Mouse (Mus musculus): ENCODE results near the gene Gfm2. TPM values are rescaled to one million over a fixed set of nuclear protein-coding genes. Genes with fewer than 3 reads are reported as not detected.
A peak's percentile ranks its signal among the peaks of the same experiment; 100 is the strongest.
"Not testable (repeated sequence)": the region's sequence is repeated elsewhere in the genome, so short reads cannot be mapped to it uniquely, and the experiment has no call there.

The Gfm2 gene
- polyA plus RNA-seq, 1 experiment from 2014 or later: 27.9 TPM

DNA sequence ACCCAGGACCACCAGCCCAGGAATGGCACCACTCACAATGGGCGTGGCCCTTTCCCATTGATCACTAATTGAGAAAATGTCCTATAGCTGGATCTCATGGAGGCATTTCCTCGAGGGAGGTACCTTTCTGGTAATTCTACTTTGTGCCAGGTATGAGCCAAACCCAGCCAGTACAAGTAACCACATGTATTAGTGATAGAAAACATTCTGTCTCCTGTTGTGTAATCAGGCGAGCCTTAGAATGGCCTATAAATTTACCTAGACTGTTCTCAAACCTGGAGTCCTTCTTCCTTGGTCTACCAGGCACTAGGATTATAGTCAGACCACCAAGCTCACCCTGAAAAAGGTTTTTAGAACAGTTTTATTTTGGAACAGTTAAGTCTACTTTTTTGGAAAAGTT lies 16.4 kb upstream of the Gfm2 start:
- no peak for ATAC-seq (ENCODE audit: insufficient number of reproducible peaks, insufficient read depth, low FRiP score, low read depth)

DNA sequence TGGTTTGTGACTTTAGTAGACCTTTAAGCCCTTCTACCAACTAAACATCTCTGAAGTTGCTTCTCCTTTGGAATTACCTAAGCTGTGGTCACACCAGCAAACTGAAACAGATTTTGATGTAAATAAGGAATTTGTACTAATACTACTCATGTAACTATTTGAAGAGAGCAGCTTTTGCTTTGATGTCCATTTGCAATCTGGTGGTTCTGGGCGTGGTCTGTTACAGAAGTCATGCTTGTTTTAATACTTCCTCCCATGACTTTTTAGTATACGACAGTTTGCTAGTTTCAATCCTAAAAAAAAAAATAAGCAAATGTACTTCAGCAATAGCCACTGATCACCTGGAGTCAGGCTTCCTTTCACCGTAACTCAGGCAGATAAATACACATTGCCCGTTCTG lies 8.1 kb upstream of the Gfm2 start:
- 96% methylated on average over 2 of the region's 4 CpGs for WGBS
- H3K36me3 ChIP-seq (ENCODE audit: control insufficient read depth, insufficient read depth, low read length): peaks cover 43% of the 10 kb centered on the region
- H3K4me2 ChIP-seq (ENCODE audit: low read length); H3K4me1 ChIP-seq (ENCODE audit: control insufficient read depth in 2 of 2, insufficient read depth in 2 of 2, low read length in 2 of 2); ATAC-seq (ENCODE audit: insufficient number of reproducible peaks, insufficient read depth, low FRiP score, low read depth); H3K9me3 ChIP-seq (ENCODE audit: control insufficient read depth, low read length); H3K4me3 ChIP-seq (ENCODE audit: control insufficient read depth in 1 of 2, insufficient read depth in 1 of 2, low read depth in 1 of 2, low read length in 2 of 2); H3K9ac ChIP-seq (ENCODE audit: low read length); H3K27ac ChIP-seq (replicated peaks in 1 of 2; ENCODE audit: control insufficient read depth in 1 of 2, insufficient read depth in 1 of 2, low read depth in 2 of 2, low read length in 2 of 2); H3K27me3 ChIP-seq (ENCODE audit: control insufficient read depth, insufficient read depth, low read length): not testable (repeated sequence)

More for the DNA sequence above, 16.4 kb upstream of the Gfm2 start:
- Histone ChIP-seq H3K4me1 (ENCODE audit: control insufficient read depth in 2 of 2, insufficient read depth in 2 of 2, low read length in 2 of 2) (no peaks in the 10 kb centered on the region), H3K27me3 (ENCODE audit: control insufficient read depth, insufficient read depth, low read length) (no peaks in the 10 kb centered on the region), H3K9me3 (ENCODE audit: control insufficient read depth, low read length) (no peaks in the 10 kb centered on the region), H3K9ac (ENCODE audit: low read length) (no peak overlapping the region), H3K4me2 (ENCODE audit: low read length) (no peak overlapping the region), H3K36me3 (ENCODE audit: control insufficient read depth, insufficient read depth, low read length) (peaks cover 25% of the 10 kb centered on the region), H3K4me3 (ENCODE audit: control insufficient read depth in 1 of 2, insufficient read depth in 1 of 2, low read depth in 1 of 2, low read length in 2 of 2) (no peak overlapping the region), H3K27ac (replicated peaks in 1 of 2; ENCODE audit: control insufficient read depth in 1 of 2, insufficient read depth in 1 of 2, low read depth in 2 of 2, low read length in 2 of 2) (no peak overlapping the region)
- WGBS: 78% methylated on average over 3 of the region's 3 CpGs

DNA sequence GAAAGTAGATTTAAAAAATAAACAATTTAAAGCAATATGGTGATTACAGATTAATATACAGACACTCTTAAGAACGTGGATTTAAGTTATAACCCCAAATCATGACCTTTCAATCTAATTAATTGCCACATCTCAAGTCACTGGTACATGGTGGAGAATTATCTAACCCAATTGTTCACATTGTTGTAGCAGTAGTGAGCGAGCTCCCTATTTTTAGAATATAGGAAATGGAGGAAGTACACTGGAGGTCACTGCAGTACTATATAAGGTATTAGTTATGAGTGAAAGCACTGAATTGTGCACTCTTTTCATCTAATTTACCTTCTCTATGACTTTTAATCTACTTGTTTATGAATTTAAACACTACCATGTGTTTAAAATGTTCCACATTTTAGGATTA lies 7.3 kb upstream of the Gfm2 start:
- not testable (repeated sequence) for H3K4me2 ChIP-seq (ENCODE audit: low read length); ATAC-seq (ENCODE audit: insufficient number of reproducible peaks, insufficient read depth, low FRiP score, low read depth); H3K4me1 ChIP-seq (ENCODE audit: control insufficient read depth in 2 of 2, insufficient read depth in 2 of 2, low read length in 2 of 2); H3K4me3 ChIP-seq (ENCODE audit: control insufficient read depth in 1 of 2, insufficient read depth in 1 of 2, low read depth in 1 of 2, low read length in 2 of 2); H3K9ac ChIP-seq (ENCODE audit: low read length); H3K27me3 ChIP-seq (ENCODE audit: control insufficient read depth, insufficient read depth, low read length); H3K27ac ChIP-seq (replicated peaks in 1 of 2; ENCODE audit: control insufficient read depth in 1 of 2, insufficient read depth in 1 of 2, low read depth in 2 of 2, low read length in 2 of 2); H3K9me3 ChIP-seq (ENCODE audit: control insufficient read depth, low read length)
- peaks cover 51% of the 10 kb centered on the region for H3K36me3 ChIP-seq (ENCODE audit: control insufficient read depth, insufficient read depth, low read length)
- WGBS: no CpG with 5 or more reads among the region's 2 CpGs

DNA sequence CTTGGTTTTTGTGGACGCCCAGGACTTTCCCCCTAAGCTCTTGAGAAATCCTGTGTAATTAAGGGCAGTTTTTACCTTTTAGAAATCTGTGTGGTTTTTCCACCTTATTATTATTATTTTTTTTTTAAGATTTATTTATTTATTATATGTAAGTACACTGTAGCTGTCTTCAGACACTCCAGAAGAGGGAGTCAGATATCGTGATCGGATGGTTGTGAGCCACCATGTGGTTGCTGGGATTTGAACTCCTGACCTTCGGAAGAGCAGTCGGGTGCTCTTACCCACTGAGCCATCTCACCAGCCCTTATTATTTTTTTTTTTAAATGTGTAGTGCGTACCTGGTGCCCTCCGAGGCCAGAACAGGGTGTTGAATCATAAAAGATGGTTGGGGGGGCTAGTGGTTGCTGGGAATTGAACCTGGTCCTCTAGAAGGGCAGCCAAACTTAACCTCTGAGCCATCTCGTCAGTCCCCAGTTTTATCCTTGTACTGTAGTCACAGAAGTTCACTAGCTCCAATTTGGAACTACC lies 731 bp downstream of the Gfm2 start:
- ATAC-seq (ENCODE audit: insufficient number of reproducible peaks, insufficient read depth, low FRiP score, low read depth); H3K27me3 ChIP-seq (ENCODE audit: control insufficient read depth, insufficient read depth, low read length); H3K9me3 ChIP-seq (ENCODE audit: control insufficient read depth, low read length); H3K4me1 ChIP-seq (ENCODE audit: control insufficient read depth in 2 of 2, insufficient read depth in 2 of 2, low read length in 2 of 2): not testable (repeated sequence)
- Histone ChIP-seq H3K9ac (ENCODE audit: low read length) (peak overlapping the region; percentile 94), H3K27ac (replicated peaks in 1 of 2; ENCODE audit: control insufficient read depth in 1 of 2, insufficient read depth in 1 of 2, low read depth in 2 of 2, low read length in 2 of 2) (peak overlapping the region; percentile 91 to 93), H3K36me3 (ENCODE audit: control insufficient read depth, insufficient read depth, low read length) (peaks cover 41% of the 10 kb centered on the region), H3K4me2 (ENCODE audit: low read length) (peak overlapping the region; percentile 65), H3K4me3 (ENCODE audit: control insufficient read depth in 1 of 2, insufficient read depth in 1 of 2, low read depth in 1 of 2, low read length in 2 of 2) (peak overlapping the region; percentile 92 to 94)
- WGBS: 29% methylated on average over 8 of the region's 8 CpGs

DNA sequence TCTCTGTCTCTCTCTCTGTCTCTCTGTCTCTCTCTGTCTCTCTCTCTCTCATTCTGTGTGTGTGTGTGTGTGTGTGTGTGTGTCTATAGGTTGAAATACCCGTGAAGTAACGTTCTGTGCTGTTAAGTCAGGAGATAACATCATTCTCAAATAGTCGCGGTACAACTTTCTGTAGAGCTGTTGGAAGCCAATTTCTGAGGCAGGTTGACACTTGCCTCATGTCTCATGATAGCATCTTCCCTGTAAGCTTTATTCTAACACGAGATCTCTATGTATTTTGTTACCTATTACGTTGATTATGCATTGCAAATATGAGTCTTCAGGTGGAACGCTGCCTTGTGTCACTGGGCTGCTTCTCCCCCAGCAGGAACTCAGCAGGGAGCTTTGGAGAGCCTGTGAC lies 4.6 kb downstream of the Gfm2 start:
- 86% methylated on average over 7 of the region's 7 CpGs for whole genome bisulfite sequencing
- H3K27me3 ChIP-seq (ENCODE audit: control insufficient read depth, insufficient read depth, low read length): no peaks in the 10 kb centered on the region
- peaks cover 46% of the 10 kb centered on the region for H3K36me3 ChIP-seq (ENCODE audit: control insufficient read depth, insufficient read depth, low read length)
- no peak overlapping the region for H3K27ac ChIP-seq (replicated peaks in 1 of 2; ENCODE audit: control insufficient read depth in 1 of 2, insufficient read depth in 1 of 2, low read depth in 2 of 2, low read length in 2 of 2)
- H3K4me3 ChIP-seq (ENCODE audit: control insufficient read depth in 1 of 2, insufficient read depth in 1 of 2, low read depth in 1 of 2, low read length in 2 of 2): no peak overlapping the region
- H3K4me2 ChIP-seq (ENCODE audit: low read length): no peak overlapping the region
- H3K4me1 ChIP-seq (ENCODE audit: control insufficient read depth in 2 of 2, insufficient read depth in 2 of 2, low read length in 2 of 2): peaks cover 3 to 6% of the 10 kb centered on the region in 2 experiments; a peak in 2 of 4 replicates
- H3K9ac ChIP-seq (ENCODE audit: low read length): no peak overlapping the region
- no peak for ATAC-seq (ENCODE audit: insufficient number of reproducible peaks, insufficient read depth, low FRiP score, low read depth)
- no peaks in the 10 kb centered on the region for H3K9me3 ChIP-seq (ENCODE audit: control insufficient read depth, low read length)

DNA sequence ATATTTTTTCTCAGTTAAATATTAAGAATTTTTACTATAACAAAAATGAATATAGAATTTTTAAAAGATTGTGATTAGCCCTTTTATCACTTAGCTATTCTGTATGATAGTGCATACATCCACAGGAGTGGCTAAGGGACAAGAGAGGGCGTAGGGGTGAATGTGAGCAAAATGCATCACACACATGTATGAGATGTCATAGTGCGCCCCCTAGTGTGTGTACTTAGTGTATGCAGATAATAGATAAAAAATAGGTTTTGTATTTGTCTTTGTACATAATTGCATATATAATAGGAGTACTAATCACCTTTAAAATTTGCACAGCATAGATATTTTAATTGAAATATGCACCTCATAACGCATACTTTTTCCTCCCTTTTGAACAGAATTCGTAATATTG lies 8.1 kb downstream of the Gfm2 start:
- ATAC-seq (ENCODE audit: insufficient number of reproducible peaks, insufficient read depth, low FRiP score, low read depth): no peak
- WGBS: 58% methylated on average over 4 of the region's 4 CpGs
- Histone ChIP-seq H3K9ac (ENCODE audit: low read length) (no peak overlapping the region), H3K27ac (replicated peaks in 1 of 2; ENCODE audit: control insufficient read depth in 1 of 2, insufficient read depth in 1 of 2, low read depth in 2 of 2, low read length in 2 of 2) (no peak overlapping the region), H3K9me3 (ENCODE audit: control insufficient read depth, low read length) (no peaks in the 10 kb centered on the region), H3K4me3 (ENCODE audit: control insufficient read depth in 1 of 2, insufficient read depth in 1 of 2, low read depth in 1 of 2, low read length in 2 of 2) (no peak overlapping the region), H3K4me2 (ENCODE audit: low read length) (no peak overlapping the region), H3K36me3 (ENCODE audit: control insufficient read depth, insufficient read depth, low read length) (peaks cover 79% of the 10 kb centered on the region), H3K27me3 (ENCODE audit: control insufficient read depth, insufficient read depth, low read length) (no peaks in the 10 kb centered on the region), H3K4me1 (ENCODE audit: control insufficient read depth in 2 of 2, insufficient read depth in 2 of 2, low read length in 2 of 2) (no peaks in the 10 kb centered on the region)

DNA sequence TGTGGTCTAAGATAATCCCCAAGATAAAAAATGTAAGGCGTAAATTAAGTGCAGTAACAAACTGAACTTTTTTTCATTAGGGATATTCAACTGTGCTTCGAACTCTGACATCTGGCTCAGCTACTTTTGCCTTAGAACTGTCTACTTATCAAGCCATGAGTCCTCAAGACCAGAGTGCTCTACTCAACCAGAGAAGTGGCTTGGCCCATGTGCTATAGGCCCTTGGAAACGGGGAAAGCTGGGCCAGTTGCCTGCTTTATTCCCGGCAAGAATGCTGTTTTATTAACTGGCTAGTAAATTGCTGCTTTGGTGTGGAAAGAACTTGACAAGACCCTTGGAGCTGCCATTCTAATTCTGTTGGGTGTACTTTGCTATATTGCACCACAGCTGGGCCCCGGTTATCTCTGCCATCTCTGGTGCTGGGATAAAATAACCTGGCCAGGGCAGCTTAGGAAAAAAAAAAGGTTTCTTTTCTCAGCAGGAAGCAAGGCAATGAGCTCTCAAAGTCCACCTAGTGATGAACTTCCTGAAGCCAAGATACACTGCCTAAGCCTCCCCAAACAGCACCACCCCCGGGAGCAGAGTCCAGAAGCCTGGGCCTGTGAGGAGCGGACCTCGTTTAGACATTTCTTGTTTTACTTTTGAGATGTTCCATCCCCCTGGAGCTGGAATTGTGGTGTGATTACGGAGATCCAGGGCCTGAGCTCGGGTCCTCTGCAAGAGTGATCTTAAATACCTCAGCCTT lies 38.0 kb downstream of the Gfm2 start:
- Histone ChIP-seq H3K4me2 (ENCODE audit: low read length) (no peak overlapping the region), H3K36me3 (ENCODE audit: control insufficient read depth, insufficient read depth, low read length) (peaks cover 95% of the 10 kb centered on the region), H3K9me3 (ENCODE audit: control insufficient read depth, low read length) (no peaks in the 10 kb centered on the region), H3K9ac (ENCODE audit: low read length) (no peak overlapping the region), H3K27ac (replicated peaks in 1 of 2; ENCODE audit: control insufficient read depth in 1 of 2, insufficient read depth in 1 of 2, low read depth in 2 of 2, low read length in 2 of 2) (no peak overlapping the region), H3K4me1 (ENCODE audit: control insufficient read depth in 2 of 2, insufficient read depth in 2 of 2, low read length in 2 of 2) (no peaks in the 10 kb centered on the region), H3K4me3 (ENCODE audit: control insufficient read depth in 1 of 2, insufficient read depth in 1 of 2, low read depth in 1 of 2, low read length in 2 of 2) (no peak overlapping the region), H3K27me3 (ENCODE audit: control insufficient read depth, insufficient read depth, low read length) (no peaks in the 10 kb centered on the region)
- ATAC-seq (ENCODE audit: insufficient number of reproducible peaks, insufficient read depth, low FRiP score, low read depth): no peak
- WGBS: 86% methylated on average over 10 of the region's 10 CpGs

DNA sequence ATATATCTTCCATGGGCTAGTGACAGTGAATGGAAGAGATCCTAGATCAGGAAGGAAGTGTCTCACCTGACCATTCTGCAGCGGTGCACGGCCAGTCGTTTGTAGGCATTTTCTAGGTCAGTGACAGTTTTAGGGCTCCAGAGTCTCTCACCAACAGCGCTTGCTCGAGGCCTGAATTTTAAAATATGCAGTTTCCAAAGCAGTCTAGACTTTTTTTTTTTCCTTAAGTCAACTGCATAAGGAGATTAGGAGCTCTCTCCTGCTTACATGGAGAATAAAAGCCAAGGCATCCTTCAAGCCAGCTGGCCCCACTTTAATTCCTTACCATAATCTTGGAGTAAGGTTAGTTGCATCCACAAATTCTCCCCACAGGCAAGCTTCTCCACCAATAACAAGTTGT lies 39.0 kb downstream of the Gfm2 start:
- WGBS: 84% methylated on average over 5 of the region's 5 CpGs
- Histone ChIP-seq H3K4me3 (ENCODE audit: control insufficient read depth in 1 of 2, insufficient read depth in 1 of 2, low read depth in 1 of 2, low read length in 2 of 2) (no peak overlapping the region), H3K9me3 (ENCODE audit: control insufficient read depth, low read length) (no peaks in the 10 kb centered on the region), H3K27me3 (ENCODE audit: control insufficient read depth, insufficient read depth, low read length) (no peaks in the 10 kb centered on the region), H3K4me1 (ENCODE audit: control insufficient read depth in 2 of 2, insufficient read depth in 2 of 2, low read length in 2 of 2) (no peaks in the 10 kb centered on the region), H3K4me2 (ENCODE audit: low read length) (no peak overlapping the region), H3K9ac (ENCODE audit: low read length) (no peak overlapping the region), H3K27ac (replicated peaks in 1 of 2; ENCODE audit: control insufficient read depth in 1 of 2, insufficient read depth in 1 of 2, low read depth in 2 of 2, low read length in 2 of 2) (no peak overlapping the region), H3K36me3 (ENCODE audit: control insufficient read depth, insufficient read depth, low read length) (peaks cover 90% of the 10 kb centered on the region)
- ATAC-seq (ENCODE audit: insufficient number of reproducible peaks, insufficient read depth, low FRiP score, low read depth): no peak
